Mouse (Mus musculus) hindbrain, postnatal 0 days (tissue): ENCODE results near the gene Ssh2. TPM values are rescaled to one million over a fixed set of nuclear protein-coding genes. Genes with fewer than 3 reads are reported as not detected.

Experiments
- ATAC-seq: fragments of 200-750 bp; cut with Nextera tagmentation; 2 replicates; pipeline ENCODE4 v1.8.0; 2017; ENCODE audit warnings: mild to moderate bottlenecking, moderate TSS enrichment, moderate library complexity
- DNase-seq: peaks from one replicate; pipeline ENCODE4 v3.0.0-alpha.2; 2015; ENCODE audit warnings: low spot score
- H3K27ac ChIP-seq: fragments of 300-500 bp; sonication (generic); 2 replicates; pipeline ENCODE4 v1.5.1; 2014; ENCODE audit warnings: mild to moderate bottlenecking
- H3K27me3 ChIP-seq: fragments of 300-500 bp; sonication (generic); 2 replicates; pipeline ENCODE4 v1.6.1; 2014; ENCODE audit warnings: low read length, mixed read lengths; ENCODE audit not compliant: insufficient read depth
- H3K36me3 ChIP-seq: fragments of 300-500 bp; sonication (generic); 2 replicates; pipeline ENCODE4 v1.6.1; 2014; ENCODE audit warnings: low read length, mixed read lengths; ENCODE audit not compliant: insufficient read depth
- H3K4me1 ChIP-seq: fragments of 300-500 bp; sonication (generic); 2 replicates; pipeline ENCODE4 v1.6.1; 2014; ENCODE audit warnings: antibody characterized with exemption, low read length, mixed read lengths; ENCODE audit not compliant: insufficient read depth
- H3K4me2 ChIP-seq: fragments of 300-500 bp; sonication (generic); 2 replicates; pipeline ENCODE4 v1.6.1; 2014; ENCODE audit warnings: low read depth, mild to moderate bottlenecking, low read length, moderate library complexity, mixed read lengths
- H3K4me3 ChIP-seq: fragments of 300-500 bp; sonication (generic); 2 replicates; pipeline ENCODE4 v1.5.1; 2014; ENCODE audit warnings: low read length
- H3K9ac ChIP-seq: fragments of 300-500 bp; sonication (generic); replicated peaks from 2 replicates; pipeline ENCODE4 v1.6.1; 2014; ENCODE audit warnings: mild to moderate bottlenecking, low read length, moderate library complexity, mixed read lengths
- H3K9me3 ChIP-seq: fragments of 300-500 bp; sonication (generic); 2 replicates; pipeline ENCODE4 v1.6.1; 2016; ENCODE audit warnings: low read length, mixed read lengths
- CTCF ChIP-seq: IDR thresholded peaks from 2 replicates; pipeline ENCODE4 v1.5.1; 2016; ENCODE audit warnings: antibody characterized with exemption, control low read depth, low read depth
- WGBS: fragments of 180-500 bp; shearing (Covaris S2); extraction: QIAGEN DNeasy Blood & Tissue Kit; methylation state at CpG from one replicate; pipeline ENCODE4 v1.1.7; 2014; 5-methylcytosine and 5-hydroxymethylcytosine counted together
- polyA plus RNA-seq: library from polyadenylated mRNA; unstranded; fragments of >200 nt; fragmentation: Nextera tagmentation; extraction: Ambion mirVana; gene quantifications from 2 replicates; pipeline ENCODE4 v1.2.1, GENCODE M21; 2015
- total RNA-seq: library from RNA; depleted of rRNA; stranded (reverse); fragments of >200 nt; gene quantifications from 2 replicates; pipeline ENCODE4 v1.2.3, GENCODE M21; 2014; rRNA removed

Ssh2 gene
- total RNA-seq: 30.1 and 30.3 TPM in 2 replicates
- 10.1 and 10.9 TPM in 2 replicates for polyA plus RNA-seq

DNA sequence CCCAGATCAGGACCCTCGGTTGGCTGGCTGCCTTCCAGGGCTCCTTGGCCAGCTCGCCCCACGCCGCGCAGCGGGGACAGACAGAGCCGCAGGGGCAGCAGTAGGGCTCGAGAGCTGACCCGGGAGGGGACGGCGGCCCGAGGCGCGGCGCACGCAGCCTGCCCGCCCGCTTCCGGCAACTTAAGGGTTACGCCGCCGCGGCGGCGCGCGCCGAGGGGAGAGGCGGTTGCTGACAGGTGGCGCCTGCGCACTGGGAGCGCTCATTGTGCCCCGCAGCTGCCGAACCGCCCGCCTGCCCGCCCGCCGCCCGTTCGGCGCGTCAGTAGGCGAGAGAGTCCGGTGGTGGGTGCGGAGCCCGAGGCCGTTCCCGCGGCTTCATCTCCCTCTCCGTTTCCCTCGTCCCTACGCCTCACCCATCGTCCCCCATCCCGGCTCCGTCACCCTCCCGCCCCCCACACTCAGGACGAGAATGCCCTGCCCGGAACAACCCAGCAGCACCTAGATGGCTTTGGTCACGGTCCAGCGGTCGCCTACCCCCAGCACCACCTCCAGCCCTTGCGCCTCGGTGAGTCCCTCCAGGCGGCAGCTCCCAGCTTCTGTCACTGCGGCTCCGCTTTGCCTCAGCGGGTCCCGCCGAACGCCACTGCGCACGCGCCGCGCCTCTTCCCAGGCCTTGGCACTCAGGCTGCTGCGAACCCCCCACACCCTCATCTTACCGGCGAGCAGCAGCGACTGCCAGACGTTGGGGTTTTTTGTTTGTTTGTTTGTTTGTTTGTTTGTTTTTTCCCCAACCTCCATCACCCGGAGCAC is at the start of gene Ssh2:
TSS of gene Ssh2 (plus strand) at position 337 of the 810 bp plus-strand sequence.
- H3K27me3 ChIP-seq: no peaks in the 10 kb centered on the region
- WGBS: under 1% methylated on average over 76 of the region's 82 CpGs
- H3K4me3 ChIP-seq: peak within 1 kb of the TSS; percentile 64
- H3K4me2 ChIP-seq: peak within 1 kb of the TSS; percentile 86
- peak within 1 kb of the TSS; percentile 78 for H3K9ac ChIP-seq
- peak; percentile 90 for ATAC-seq
- TF ChIP-seq CTCF: no peak
- peak within 1 kb of the TSS; percentile 96 for H3K27ac ChIP-seq
- no peaks in the 10 kb centered on the region for H3K36me3 ChIP-seq
- peak; percentile 96 for DNase-seq
- no peaks in the 10 kb centered on the region for H3K9me3 ChIP-seq
- no peaks in the 10 kb centered on the region for H3K4me1 ChIP-seq

- Histone ChIP-seq H3K9ac (no peak overlapping the region), H3K27ac (no peak overlapping the region), H3K4me3 (no peak overlapping the region), H3K4me2 (no peak overlapping the region), H3K27me3 (no peaks in the 10 kb centered on the region), H3K9me3 (no peaks in the 10 kb centered on the region), H3K36me3 (no peaks in the 10 kb centered on the region), H3K4me1 (no peaks in the 10 kb centered on the region)
- DNase-seq (no peak), ATAC-seq (no peak)
- 47% methylated on average over 4 of the region's 4 CpGs for WGBS
- TF ChIP-seq CTCF: no peak
Measured at GRCm38 (mm10) chr11:77173731-77174130, 42.4 kb upstream of the Ssh2 start.

GRCm38 (mm10) chr11:77174531-77174930 is 41.6 kb upstream of the Ssh2 start:
- Histone ChIP-seq H3K9me3 (no peaks in the 10 kb centered on the region), H3K4me2 (no peak overlapping the region), H3K9ac (no peak overlapping the region), H3K27ac (no peak overlapping the region), H3K27me3 (no peaks in the 10 kb centered on the region), H3K36me3 (no peaks in the 10 kb centered on the region), H3K4me1 (no peaks in the 10 kb centered on the region), H3K4me3 (no peak overlapping the region)
- no peak for TF ChIP-seq CTCF
- ATAC-seq (no peak), DNase-seq (no peak)
- WGBS: 56% methylated on average over 7 of the region's 7 CpGs

GRCm38 (mm10) chr11:77179771-77180170 is 36.3 kb upstream of the Ssh2 start:
- no peak for TF ChIP-seq CTCF
- Histone ChIP-seq H3K27me3 (no peaks in the 10 kb centered on the region), H3K4me1 (peaks cover 6% of the 10 kb centered on the region; the same call in 1 of the 2 replicates), H3K36me3 (no peaks in the 10 kb centered on the region), H3K9ac (no peak overlapping the region), H3K4me2 (no peak overlapping the region), H3K4me3 (no peak overlapping the region), H3K27ac (no peak overlapping the region), H3K9me3 (no peaks in the 10 kb centered on the region)
- no peak for ATAC-seq
- no peak for DNase-seq
- WGBS: 86% methylated on average over 3 of the region's 3 CpGs

- ATAC-seq: no peak
- Histone ChIP-seq H3K27me3 (no peaks in the 10 kb centered on the region), H3K4me3 (no peak overlapping the region), H3K9ac (no peak overlapping the region), H3K9me3 (no peaks in the 10 kb centered on the region), H3K4me2 (no peak overlapping the region), H3K27ac (no peak overlapping the region), H3K36me3 (no peaks in the 10 kb centered on the region), H3K4me1 (peaks cover 6% of the 10 kb centered on the region; the same call in 1 of the 2 replicates)
- DNase-seq: peak; percentile 81
- no peak for TF ChIP-seq CTCF
- WGBS: 25% methylated on average over 4 of the region's 4 CpGs
Measured at GRCm38 (mm10) chr11:77180886-77181285, 35.2 kb upstream of the Ssh2 start.

DNA sequence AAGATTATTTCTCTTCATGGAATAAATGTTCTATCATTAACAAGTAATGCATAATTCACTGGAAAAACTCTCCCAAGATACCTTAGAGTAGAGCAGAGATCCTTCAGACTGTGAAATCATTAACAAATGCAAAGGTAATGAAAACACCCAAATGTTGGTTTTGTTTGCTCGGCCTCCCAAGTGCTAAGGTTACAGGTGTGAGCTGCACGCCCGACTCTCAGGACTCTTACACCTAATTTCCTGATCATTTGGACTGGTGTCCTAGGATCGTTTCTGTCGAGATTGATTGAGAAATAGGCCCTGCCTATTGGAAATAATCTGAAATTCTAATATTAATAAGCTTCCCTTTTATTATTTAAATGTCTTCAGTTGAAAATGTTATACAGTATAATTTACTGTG is 34.6 kb upstream of the Ssh2 start:
- H3K4me2 ChIP-seq: no peak overlapping the region
- DNase-seq (no peak), ATAC-seq (no peak)
- H3K4me1 ChIP-seq: peaks cover 6% of the 10 kb centered on the region; the same call in 1 of the 2 replicates
- H3K27ac ChIP-seq: no peak overlapping the region
- 61% methylated on average over 5 of the region's 5 CpGs for WGBS
- H3K9ac ChIP-seq: no peak overlapping the region
- H3K4me3 ChIP-seq: no peak overlapping the region
- H3K36me3 ChIP-seq: no peaks in the 10 kb centered on the region
- TF ChIP-seq CTCF: no peak
- no peaks in the 10 kb centered on the region for H3K9me3 ChIP-seq
- no peaks in the 10 kb centered on the region for H3K27me3 ChIP-seq

DNA sequence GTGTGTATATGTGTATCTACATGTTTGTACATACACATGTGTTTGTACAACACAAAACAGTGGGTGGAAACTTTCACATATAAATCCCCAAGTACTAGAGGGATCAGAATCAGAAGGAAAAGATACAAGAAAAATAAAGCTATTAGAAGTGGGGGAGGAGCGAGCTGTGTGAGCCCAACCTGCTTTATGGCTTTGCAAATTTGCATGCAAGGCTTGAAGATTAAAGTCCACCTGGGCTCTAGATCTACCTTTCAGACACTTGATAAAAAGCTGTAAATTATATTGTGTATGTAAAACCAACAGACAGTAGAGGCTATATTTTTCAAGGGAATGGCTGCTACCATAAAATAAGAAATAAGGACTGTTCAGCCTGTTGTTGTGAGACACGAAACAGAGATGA is 34.0 kb upstream of the Ssh2 start:
- Histone ChIP-seq H3K4me3 (no peak overlapping the region), H3K27me3 (no peaks in the 10 kb centered on the region), H3K4me2 (no peak overlapping the region), H3K9me3 (no peaks in the 10 kb centered on the region), H3K36me3 (no peaks in the 10 kb centered on the region), H3K9ac (no peak overlapping the region), H3K27ac (no peak overlapping the region), H3K4me1 (peaks cover 6% of the 10 kb centered on the region; the same call in 1 of the 2 replicates)
- DNase-seq (no peak), ATAC-seq (no peak)
- TF ChIP-seq CTCF: no peak
- WGBS: 71% methylated on average over 2 of the region's 2 CpGs
